Mouse (Mus musculus) heart, embryonic 12.5 days (tissue): ENCODE results near the gene Ifrd2. TPM values are rescaled to one million over a fixed set of nuclear protein-coding genes. Genes with fewer than 3 reads are reported as not detected.
A peak's percentile ranks its signal among the peaks of the same experiment; 100 is the strongest.

Source experiments
- ATAC-seq: fragments of 200-750 bp; cut with Nextera tagmentation; 2 replicates; pipeline ENCODE4 v1.8.0; 2017; ENCODE audit warnings: moderate TSS enrichment, moderate library complexity; ENCODE audit not compliant: insufficient number of reproducible peaks, low FRiP score
- H3K27ac ChIP-seq: fragments of 300-500 bp; sonication (generic); 2 replicates; pipeline ENCODE4 v1.5.1; 2016; ENCODE audit warnings: mild to moderate bottlenecking, moderate library complexity; ENCODE audit not compliant: poor library complexity, severe bottlenecking
- H3K27me3 ChIP-seq: fragments of 300-500 bp; sonication (generic); replicated peaks from 2 replicates; pipeline ENCODE4 v1.6.1; 2016; ENCODE audit warnings: mild to moderate bottlenecking, moderate library complexity
- H3K36me3 ChIP-seq: fragments of 300-500 bp; sonication (generic); 2 replicates; pipeline ENCODE4 v1.6.1; 2016; ENCODE audit warnings: mild to moderate bottlenecking, moderate library complexity
- H3K4me1 ChIP-seq: fragments of 300-500 bp; sonication (generic); replicated peaks from 2 replicates; pipeline ENCODE4 v1.6.1; 2016; ENCODE audit warnings: mild to moderate bottlenecking
- H3K4me2 ChIP-seq: fragments of 300-500 bp; sonication (generic); 2 replicates; pipeline ENCODE4 v1.6.1; 2016; ENCODE audit warnings: mild to moderate bottlenecking, moderate library complexity
- H3K4me3 ChIP-seq: fragments of 300-500 bp; sonication (generic); 2 replicates; pipeline ENCODE4 v1.5.1; 2016; ENCODE audit warnings: mild to moderate bottlenecking
- H3K9ac ChIP-seq: fragments of 300-500 bp; sonication (generic); 2 replicates; pipeline ENCODE4 v1.6.1; 2016; ENCODE audit warnings: mild to moderate bottlenecking, moderate library complexity
- H3K9me3 ChIP-seq: fragments of 300-500 bp; sonication (generic); replicated peaks from 2 replicates; pipeline ENCODE4 v1.6.1; 2016; ENCODE audit warnings: mild to moderate bottlenecking, moderate library complexity
- WGBS: fragments of 180-500 bp; shearing (Covaris S2); methylation state at CpG from one replicate; pipeline ENCODE4 v1.1.7; 2016; 5-methylcytosine and 5-hydroxymethylcytosine counted together
- polyA plus RNA-seq: library from polyadenylated mRNA; unstranded; fragments of >200 nt; fragmentation: Nextera tagmentation; extraction: Ambion mirVana; gene quantifications from 2 replicates; pipeline ENCODE4 v1.2.1, GENCODE M21; 2016

The Ifrd2 gene
- polyA plus RNA-seq, 1 experiment from 2014 or later = 35.5 TPM

- ATAC-seq = no peak
- Histone ChIP-seq H3K4me3 (no peak overlapping the region), H3K4me1 (peaks cover 47% of the 10 kb centered on the region), H3K9me3 (no peaks in the 10 kb centered on the region), H3K4me2 (no peak overlapping the region), H3K9ac (no peak overlapping the region), H3K27me3 (peaks cover 45% of the 10 kb centered on the region), H3K27ac (no peak overlapping the region), H3K36me3 (0 out of 2 replicates have a peak, but pooled peaks cover 3% of the 10 kb centered on the region)
- WGBS = 78% methylated on average over 12 of the region's 12 CpGs
Measured at GRCm38 (mm10) chr9:107600745-107601144, 13.3 kb downstream of the Ifrd2 start.

GRCm38 (mm10) chr9:107601275-107601674, 13.8 kb downstream of the Ifrd2 start:
- H3K27ac ChIP-seq = no peak overlapping the region
- H3K4me2 ChIP-seq = no peak overlapping the region
- WGBS = 84% methylated on average over 11 of the region's 11 CpGs
- no peaks in the 10 kb centered on the region for H3K36me3 ChIP-seq
- no peaks in the 10 kb centered on the region for H3K9me3 ChIP-seq
- peaks cover 45% of the 10 kb centered on the region for H3K4me1 ChIP-seq
- H3K27me3 ChIP-seq = peaks cover 45% of the 10 kb centered on the region
- no peak overlapping the region for H3K4me3 ChIP-seq
- no peak for ATAC-seq
- H3K9ac ChIP-seq = no peak overlapping the region

DNA sequence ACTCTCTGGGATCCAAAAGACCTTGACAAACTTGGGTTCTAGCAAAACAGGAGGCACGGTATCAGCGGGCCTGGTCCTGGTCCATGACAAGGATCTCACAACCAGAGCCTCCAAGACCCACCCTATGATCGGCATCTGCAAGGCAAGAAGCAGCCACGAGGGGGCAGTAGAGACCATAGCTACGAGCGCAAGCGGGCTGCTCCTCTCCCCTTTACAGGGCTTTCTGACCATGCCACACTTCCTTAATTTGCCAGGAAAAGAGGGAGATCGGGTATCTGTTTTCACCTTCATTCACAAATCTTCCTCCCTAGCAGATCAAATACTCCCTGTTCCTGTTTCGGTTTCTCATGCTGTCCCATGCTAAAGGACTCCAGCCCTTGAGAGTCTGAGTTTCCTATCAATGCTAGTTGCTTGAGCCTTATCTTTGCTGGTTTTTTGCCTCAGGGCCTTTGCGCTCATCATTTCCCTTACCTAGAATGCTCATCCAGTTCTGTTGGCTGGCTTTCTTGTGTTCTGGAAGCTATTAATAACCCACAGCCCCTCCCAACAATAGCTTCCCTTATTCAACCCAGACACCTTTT, 14.7 kb downstream of the Ifrd2 start:
- no peaks in the 10 kb centered on the region for H3K36me3 ChIP-seq
- ATAC-seq = peak; percentile 64; the same call in 1 of the 2 replicates
- H3K4me3 ChIP-seq = no peak overlapping the region
- no peaks in the 10 kb centered on the region for H3K9me3 ChIP-seq
- H3K27me3 ChIP-seq = peaks cover 45% of the 10 kb centered on the region
- no peak overlapping the region for H3K27ac ChIP-seq
- H3K4me2 ChIP-seq = no peak overlapping the region
- WGBS = 6% methylated on average over 10 of the region's 10 CpGs
- peaks cover 46% of the 10 kb centered on the region for H3K4me1 ChIP-seq
- H3K9ac ChIP-seq = no peak overlapping the region

GRCm38 (mm10) chr9:107603251-107603650, 15.8 kb downstream of the Ifrd2 start:
- Histone ChIP-seq H3K4me2 (no peak overlapping the region), H3K9me3 (no peaks in the 10 kb centered on the region), H3K36me3 (no peaks in the 10 kb centered on the region), H3K4me1 (peaks cover 49% of the 10 kb centered on the region), H3K9ac (no peak overlapping the region; the same call in 1 of the 2 replicates), H3K4me3 (no peak overlapping the region), H3K27me3 (peaks cover 45% of the 10 kb centered on the region), H3K27ac (no peak overlapping the region)
- WGBS = 73% methylated on average over 6 of the region's 6 CpGs
- no peak for ATAC-seq

- Histone ChIP-seq H3K4me1 (peaks cover 66% of the 10 kb centered on the region), H3K27ac (no peak overlapping the region; the same call in 1 of the 2 replicates), H3K36me3 (no peaks in the 10 kb centered on the region), H3K9ac (no peak overlapping the region), H3K9me3 (no peaks in the 10 kb centered on the region), H3K4me2 (peak overlapping the region; percentile 33), H3K27me3 (peaks cover 28% of the 10 kb centered on the region), H3K4me3 (no peak overlapping the region)
- ATAC-seq = no peak
- 36% methylated on average over 23 of the region's 23 CpGs for WGBS
Measured at GRCm38 (mm10) chr9:107605041-107605661, 17.7 kb downstream of the Ifrd2 start.

- ATAC-seq = no peak
- Histone ChIP-seq H3K4me2 (peak overlapping the region; percentile 62), H3K27me3 (peaks cover 14% of the 10 kb centered on the region), H3K36me3 (no peaks in the 10 kb centered on the region), H3K4me3 (peak overlapping the region; percentile 29), H3K4me1 (peaks cover 77% of the 10 kb centered on the region), H3K27ac (peak overlapping the region; percentile 22; the same call in 1 of the 2 replicates), H3K9me3 (no peaks in the 10 kb centered on the region), H3K9ac (peak overlapping the region; percentile 63)
- 15% methylated on average over 9 of the region's 9 CpGs for WGBS
Measured at GRCm38 (mm10) chr9:107606591-107606990, 19.1 kb downstream of the Ifrd2 start.

GRCm38 (mm10) chr9:107607036-107607435, 19.6 kb downstream of the Ifrd2 start:
- no peak for ATAC-seq
- H3K27ac ChIP-seq = peak overlapping the region; percentile 49; the same call in 1 of the 2 replicates
- H3K9me3 ChIP-seq = no peaks in the 10 kb centered on the region
- H3K4me3 ChIP-seq = peak overlapping the region; percentile 29
- H3K4me1 ChIP-seq = peaks cover 82% of the 10 kb centered on the region
- H3K4me2 ChIP-seq = peak overlapping the region; percentile 62
- peaks cover 11% of the 10 kb centered on the region; the same call in 1 of the 2 replicates for H3K27me3 ChIP-seq
- H3K36me3 ChIP-seq = no peaks in the 10 kb centered on the region
- 71% methylated on average over 2 of the region's 2 CpGs for WGBS
- H3K9ac ChIP-seq = peak overlapping the region; percentile 63

- no peaks in the 10 kb centered on the region for H3K9me3 ChIP-seq
Measured at GRCm38 (mm10) chr9:107607653-107608245, 20.3 kb downstream of the Ifrd2 start.

GRCm38 (mm10) chr9:107608741-107609432, 21.4 kb downstream of the Ifrd2 start, which contains the start of gene Sema3b:
Gene Sema3b, minus strand, starts transcription at chr9:107609229.
- Histone ChIP-seq H3K4me2 (peak within 1 kb of the TSS; percentile 62), H3K27me3 (peaks cover 10% of the 10 kb centered on the region; the same call in 1 of the 2 replicates), H3K27ac (peak within 1 kb of the TSS; percentile 49), H3K9me3 (no peaks in the 10 kb centered on the region), H3K9ac (peak within 1 kb of the TSS; percentile 63), H3K36me3 (peaks cover 3% of the 10 kb centered on the region), H3K4me3 (no peak within 1 kb of the TSS), H3K4me1 (peaks cover 82% of the 10 kb centered on the region)
- 43% methylated on average over 12 of the region's 12 CpGs for WGBS
- ATAC-seq = no peak

More at GRCm38 (mm10) chr9:107607653-107608245, 20.3 kb downstream of the Ifrd2 start:
- WGBS = 32% methylated on average over 9 of the region's 9 CpGs
- Histone ChIP-seq H3K4me2 (peak overlapping the region; percentile 62), H3K4me3 (no peak overlapping the region), H3K27me3 (peaks cover 11% of the 10 kb centered on the region; the same call in 1 of the 2 replicates), H3K36me3 (no peaks in the 10 kb centered on the region), H3K4me1 (peaks cover 82% of the 10 kb centered on the region), H3K27ac (peak overlapping the region; percentile 49), H3K9ac (peak overlapping the region; percentile 63)
- no peak for ATAC-seq

DNA sequence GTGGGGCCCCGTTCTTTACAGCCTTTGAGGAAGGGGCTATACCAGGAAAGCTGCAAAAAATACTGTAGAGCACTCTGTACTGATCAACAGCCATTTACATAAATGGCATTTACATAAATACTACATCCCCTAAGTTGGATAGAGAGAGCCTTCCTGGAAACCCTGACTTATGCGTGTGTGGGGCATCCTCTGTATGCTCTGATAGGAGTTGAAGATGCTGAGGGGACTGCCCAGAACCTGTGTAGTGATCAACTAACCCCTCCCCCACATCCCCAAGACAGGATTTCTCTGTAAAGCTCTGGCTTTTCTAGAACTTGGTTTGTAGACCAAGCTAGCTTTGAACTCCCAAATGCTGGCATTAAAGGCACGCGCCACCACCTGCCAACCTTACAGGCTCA, 22.0 kb downstream of the Ifrd2 start:
- Histone ChIP-seq H3K4me2 (peak overlapping the region; percentile 62; the same call in 1 of the 2 replicates), H3K4me1 (peaks cover 80% of the 10 kb centered on the region)

More for the DNA sequence above, 22.0 kb downstream of the Ifrd2 start:
- no peak for ATAC-seq
- Histone ChIP-seq H3K27ac (peak overlapping the region; percentile 23; the same call in 1 of the 2 replicates), H3K27me3 (0 out of 2 replicates have a peak, but pooled peaks cover 6% of the 10 kb centered on the region), H3K36me3 (peaks cover 9% of the 10 kb centered on the region), H3K4me3 (no peak overlapping the region), H3K9ac (no peak overlapping the region), H3K9me3 (no peaks in the 10 kb centered on the region)
- 70% methylated on average over 4 of the region's 4 CpGs for WGBS
